Mouse (Mus musculus) liver, embryonic 15.5 days (tissue): Measurements from ENCODE around the gene Tpo. TPM values are rescaled to one million over a fixed set of nuclear protein-coding genes. Genes with fewer than 3 reads are reported as not detected.

ENCODE experiments used
- ATAC-seq: fragments of 200-750 bp; cut with Nextera tagmentation; 2 replicates; pipeline ENCODE4 v1.8.0; 2017; ENCODE audit warnings: moderate number of reproducible peaks, mild to moderate bottlenecking, moderate library complexity; ENCODE audit not compliant: insufficient read depth
- H3K27ac ChIP-seq: fragments of 300-500 bp; sonication (generic); replicated peaks from 2 replicates; pipeline ENCODE4 v1.5.1; 2015; ENCODE audit warnings: mild to moderate bottlenecking, inconsistent platforms
- H3K27me3 ChIP-seq: fragments of 300-500 bp; sonication (generic); 2 replicates; pipeline ENCODE4 v1.6.1; 2015; ENCODE audit warnings: mild to moderate bottlenecking, inconsistent platforms
- H3K36me3 ChIP-seq: fragments of 300-500 bp; sonication (generic); replicated peaks from 2 replicates; pipeline ENCODE4 v1.6.1; 2015; ENCODE audit warnings: moderate library complexity, mild to moderate bottlenecking, inconsistent platforms
- H3K4me1 ChIP-seq: fragments of 300-500 bp; sonication (generic); replicated peaks from 2 replicates; pipeline ENCODE4 v1.6.1; 2015; ENCODE audit warnings: inconsistent platforms
- H3K4me2 ChIP-seq: fragments of 300-500 bp; sonication (generic); 2 replicates; pipeline ENCODE4 v1.6.1; 2015; ENCODE audit warnings: moderate library complexity, mild to moderate bottlenecking, inconsistent platforms
- H3K4me3 ChIP-seq: fragments of 300-500 bp; sonication (generic); replicated peaks from 2 replicates; pipeline ENCODE4 v1.5.1; 2015; ENCODE audit warnings: mild to moderate bottlenecking, inconsistent platforms
- H3K9ac ChIP-seq: fragments of 300-500 bp; sonication (generic); 2 replicates; pipeline ENCODE4 v1.6.1; 2015; ENCODE audit warnings: moderate library complexity, mild to moderate bottlenecking, inconsistent platforms
- H3K9me3 ChIP-seq: fragments of 300-500 bp; sonication (generic); replicated peaks from 2 replicates; pipeline ENCODE4 v1.6.1; 2016; ENCODE audit warnings: inconsistent platforms
- WGBS: fragments of 180-500 bp; shearing (Covaris S2); methylation state at CpG from one replicate; pipeline ENCODE4 v1.1.7; 2015; ENCODE audit warnings: mixed read lengths; ENCODE audit not compliant: insufficient replicate concordance; 5-methylcytosine and 5-hydroxymethylcytosine counted together
- polyA plus RNA-seq: library from polyadenylated mRNA; unstranded; fragments of >200 nt; fragmentation: Nextera tagmentation; extraction: Ambion mirVana; gene quantifications from 2 replicates; pipeline ENCODE4 v1.2.1, GENCODE M21; 2015

Gene Tpo
- not detected in 2 replicates for polyA plus RNA-seq

GRCm38 (mm10) chr12:30132524-30132923 is at the start of gene Tpo:
Tpo (minus strand) TSS chr12:30132624.
- H3K4me2 ChIP-seq = no peak within 1 kb of the TSS
- no peak within 1 kb of the TSS for H3K4me3 ChIP-seq
- H3K4me1 ChIP-seq = no peaks in the 10 kb centered on the region
- no peaks in the 10 kb centered on the region for H3K9me3 ChIP-seq
- no peak within 1 kb of the TSS for H3K27ac ChIP-seq
- H3K36me3 ChIP-seq = no peaks in the 10 kb centered on the region
- ATAC-seq = no peak
- H3K27me3 ChIP-seq = no peaks in the 10 kb centered on the region
- WGBS = 59% methylated on average over 4 of the region's 4 CpGs
- H3K9ac ChIP-seq = no peak within 1 kb of the TSS

GRCm38 (mm10) chr12:30181721-30182120 is 49.3 kb upstream of the Tpo start:
- H3K4me3 ChIP-seq = no peak overlapping the region
- no peak overlapping the region for H3K9ac ChIP-seq
- no peaks in the 10 kb centered on the region for H3K27me3 ChIP-seq
- WGBS = 54% methylated on average over 3 of the region's 3 CpGs
- H3K4me1 ChIP-seq = no peaks in the 10 kb centered on the region
- H3K4me2 ChIP-seq = no peak overlapping the region
- no peak for ATAC-seq
- no peak overlapping the region for H3K27ac ChIP-seq
- no peaks in the 10 kb centered on the region for H3K36me3 ChIP-seq
- no peaks in the 10 kb centered on the region for H3K9me3 ChIP-seq

GRCm38 (mm10) chr12:30179623-30180022 is 47.2 kb upstream of the Tpo start:
- H3K27me3 ChIP-seq = no peaks in the 10 kb centered on the region
- no peaks in the 10 kb centered on the region for H3K36me3 ChIP-seq
- no peak overlapping the region for H3K9ac ChIP-seq
- H3K27ac ChIP-seq = no peak overlapping the region
- WGBS = 41% methylated on average over 1 of the region's 1 CpGs
- H3K4me2 ChIP-seq = no peak overlapping the region
- H3K4me3 ChIP-seq = no peak overlapping the region
- H3K4me1 ChIP-seq = no peaks in the 10 kb centered on the region
- no peaks in the 10 kb centered on the region for H3K9me3 ChIP-seq
- no peak for ATAC-seq

GRCm38 (mm10) chr12:30177966-30178365 is 45.5 kb upstream of the Tpo start:
- ATAC-seq = no peak
- Histone ChIP-seq H3K4me3 (no peak overlapping the region), H3K4me2 (no peak overlapping the region), H3K9me3 (no peaks in the 10 kb centered on the region), H3K9ac (no peak overlapping the region), H3K27me3 (no peaks in the 10 kb centered on the region), H3K4me1 (no peaks in the 10 kb centered on the region), H3K27ac (no peak overlapping the region), H3K36me3 (no peaks in the 10 kb centered on the region)
- 57% methylated on average over 6 of the region's 6 CpGs for WGBS

- Histone ChIP-seq H3K4me1 (no peaks in the 10 kb centered on the region), H3K9me3 (no peaks in the 10 kb centered on the region), H3K9ac (no peak overlapping the region), H3K27me3 (no peaks in the 10 kb centered on the region), H3K4me3 (no peak overlapping the region), H3K36me3 (no peaks in the 10 kb centered on the region), H3K4me2 (no peak overlapping the region), H3K27ac (no peak overlapping the region)
- 59% methylated on average over 2 of the region's 2 CpGs for WGBS
- ATAC-seq = no peak
These were observed 45.1 kb upstream of the Tpo start for GRCm38 (mm10) chr12:30177529-30177928.

GRCm38 (mm10) chr12:30168491-30168890 is 36.1 kb upstream of the Tpo start:
- no peaks in the 10 kb centered on the region for H3K4me1 ChIP-seq
- ATAC-seq = no peak
- H3K36me3 ChIP-seq = no peaks in the 10 kb centered on the region
- H3K9ac ChIP-seq = no peak overlapping the region
- no peak overlapping the region for H3K27ac ChIP-seq
- H3K9me3 ChIP-seq = no peaks in the 10 kb centered on the region
- no peak overlapping the region for H3K4me2 ChIP-seq
- 44% methylated on average over 3 of the region's 3 CpGs for WGBS
- H3K4me3 ChIP-seq = no peak overlapping the region
- H3K27me3 ChIP-seq = no peaks in the 10 kb centered on the region

- ATAC-seq = no peak
- H3K27ac ChIP-seq = no peak overlapping the region
- 60% methylated on average over 5 of the region's 5 CpGs for WGBS
These were observed 32.1 kb upstream of the Tpo start for GRCm38 (mm10) chr12:30164538-30164937.

GRCm38 (mm10) chr12:30164005-30164404 is 31.6 kb upstream of the Tpo start:
- WGBS = 62% methylated on average over 6 of the region's 6 CpGs
- no peaks in the 10 kb centered on the region for H3K36me3 ChIP-seq

More at GRCm38 (mm10) chr12:30164538-30164937, 32.1 kb upstream of the Tpo start:
- Histone ChIP-seq H3K9ac (no peak overlapping the region), H3K36me3 (no peaks in the 10 kb centered on the region), H3K4me3 (no peak overlapping the region), H3K27me3 (no peaks in the 10 kb centered on the region), H3K4me2 (no peak overlapping the region), H3K4me1 (no peaks in the 10 kb centered on the region), H3K9me3 (no peaks in the 10 kb centered on the region)

GRCm38 (mm10) chr12:30161731-30162406 is 29.4 kb upstream of the Tpo start:
- Histone ChIP-seq H3K36me3 (no peaks in the 10 kb centered on the region), H3K27ac (no peak overlapping the region), H3K27me3 (no peaks in the 10 kb centered on the region), H3K9ac (no peak overlapping the region), H3K4me3 (no peak overlapping the region), H3K9me3 (no peaks in the 10 kb centered on the region), H3K4me1 (no peaks in the 10 kb centered on the region), H3K4me2 (no peak overlapping the region)
- no peak for ATAC-seq
- 49% methylated on average over 5 of the region's 5 CpGs for WGBS

More at GRCm38 (mm10) chr12:30164005-30164404, 31.6 kb upstream of the Tpo start:
- Histone ChIP-seq H3K9me3 (no peaks in the 10 kb centered on the region), H3K27ac (no peak overlapping the region), H3K4me3 (no peak overlapping the region), H3K4me2 (no peak overlapping the region), H3K27me3 (no peaks in the 10 kb centered on the region), H3K9ac (no peak overlapping the region), H3K4me1 (no peaks in the 10 kb centered on the region)
- no peak for ATAC-seq

- Histone ChIP-seq H3K9ac (no peak overlapping the region), H3K9me3 (no peaks in the 10 kb centered on the region), H3K27ac (no peak overlapping the region), H3K4me3 (no peak overlapping the region), H3K27me3 (no peaks in the 10 kb centered on the region), H3K4me2 (no peak overlapping the region), H3K36me3 (no peaks in the 10 kb centered on the region), H3K4me1 (no peaks in the 10 kb centered on the region)
- WGBS = 65% methylated on average over 3 of the region's 3 CpGs
- ATAC-seq = no peak
These were observed 28.1 kb upstream of the Tpo start for GRCm38 (mm10) chr12:30160475-30160874.

GRCm38 (mm10) chr12:30159788-30160187 is 27.4 kb upstream of the Tpo start:
- ATAC-seq = no peak
- 65% methylated on average over 8 of the region's 8 CpGs for WGBS
- Histone ChIP-seq H3K4me3 (no peak overlapping the region), H3K36me3 (no peaks in the 10 kb centered on the region), H3K4me1 (no peaks in the 10 kb centered on the region), H3K4me2 (no peak overlapping the region), H3K9me3 (no peaks in the 10 kb centered on the region), H3K27me3 (no peaks in the 10 kb centered on the region), H3K27ac (no peak overlapping the region), H3K9ac (no peak overlapping the region)
